Mouse (Mus musculus) thymus, postnatal 4 days (tissue): Measurements from ENCODE around the gene Gtf2f2.
"Not testable (repeated sequence)": the region's sequence is repeated elsewhere in the genome, so short reads cannot be mapped to it uniquely, and the experiment has no call there.

Experiments
- DNase-seq: peaks from one replicate; pipeline ENCODE4 v3.0.0; 2021

Gene Gtf2f2

DNA sequence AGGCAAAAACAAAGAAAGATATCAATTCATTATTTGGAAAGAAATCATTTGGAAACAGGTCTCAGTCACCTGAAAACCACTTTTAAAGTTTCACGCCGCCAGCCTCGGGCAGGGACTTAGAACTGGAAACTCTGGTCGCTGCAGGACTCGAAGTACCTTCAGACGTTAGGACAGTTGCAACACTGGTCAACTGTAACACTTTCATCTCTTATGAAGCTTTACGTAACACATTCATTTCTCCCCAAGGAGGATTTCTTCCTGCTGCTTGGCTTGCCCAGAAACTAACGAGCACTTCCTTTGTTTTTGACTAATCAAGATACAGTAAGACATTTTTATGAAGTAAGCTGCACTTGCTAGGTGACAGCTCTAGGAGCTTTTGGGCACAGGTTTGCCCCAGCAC, 103.7 kb downstream of the Gtf2f2 start:
- no peak for DNase-seq

DNA sequence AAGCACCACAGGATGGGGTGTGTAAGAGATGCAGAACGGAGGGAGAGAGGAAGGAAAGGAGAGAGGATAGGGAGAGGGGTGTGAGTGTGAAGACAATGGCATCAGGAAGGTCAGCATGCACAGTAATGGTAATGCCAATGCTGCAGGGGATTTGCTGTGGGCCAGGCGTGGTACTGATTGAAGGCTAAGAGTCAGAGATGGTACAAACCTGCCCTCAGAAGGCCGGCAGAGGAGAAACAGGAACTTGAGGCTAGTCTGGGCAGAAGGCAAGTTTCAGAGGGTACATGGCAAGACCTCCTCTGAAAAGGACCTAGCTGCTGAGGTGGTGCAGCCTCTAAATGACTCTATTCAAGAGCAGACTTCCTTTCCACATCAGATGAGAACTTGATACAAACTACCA, 105.7 kb downstream of the Gtf2f2 start:
- no peak for DNase-seq

DNA sequence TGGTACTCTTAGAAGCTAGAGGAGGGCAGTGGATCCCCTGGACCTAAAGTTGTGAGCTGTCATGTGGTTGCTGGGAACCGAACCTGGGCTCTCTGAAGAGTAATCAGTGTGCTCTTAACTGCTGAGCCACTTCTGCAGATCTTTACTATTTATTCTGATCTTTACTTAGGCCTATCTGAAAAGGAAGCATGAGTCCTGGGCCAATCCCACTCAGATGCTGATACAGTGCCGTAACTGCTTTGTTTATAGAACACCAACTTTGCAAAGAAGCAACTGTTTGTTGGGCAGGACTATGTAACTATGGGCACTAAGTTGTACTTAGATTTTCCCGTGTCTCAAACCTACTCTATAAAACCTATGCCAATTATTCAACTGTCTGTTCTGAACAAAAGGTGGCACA, 107.5 kb downstream of the Gtf2f2 start:
- no peak for DNase-seq

DNA sequence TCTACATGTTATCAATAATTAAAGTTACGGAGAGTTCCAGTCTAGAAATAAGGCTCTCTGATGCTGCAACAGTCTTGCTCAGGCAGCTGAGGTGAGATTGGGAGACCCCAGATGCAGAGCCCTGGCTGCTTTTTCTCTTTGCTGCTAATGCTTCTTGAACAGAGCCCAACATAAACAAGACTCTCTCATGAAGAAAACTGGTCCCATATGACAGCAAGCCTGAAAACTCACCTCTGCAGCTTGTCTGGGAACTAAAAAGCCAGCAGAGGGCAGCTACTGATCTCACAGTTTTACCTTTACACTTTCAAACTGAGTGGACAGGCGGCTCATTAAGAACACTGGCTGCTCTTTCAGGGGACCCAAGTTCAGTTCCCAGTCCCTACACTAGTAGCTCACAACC, 108.7 kb downstream of the Gtf2f2 start:
- no peak for DNase-seq

DNA sequence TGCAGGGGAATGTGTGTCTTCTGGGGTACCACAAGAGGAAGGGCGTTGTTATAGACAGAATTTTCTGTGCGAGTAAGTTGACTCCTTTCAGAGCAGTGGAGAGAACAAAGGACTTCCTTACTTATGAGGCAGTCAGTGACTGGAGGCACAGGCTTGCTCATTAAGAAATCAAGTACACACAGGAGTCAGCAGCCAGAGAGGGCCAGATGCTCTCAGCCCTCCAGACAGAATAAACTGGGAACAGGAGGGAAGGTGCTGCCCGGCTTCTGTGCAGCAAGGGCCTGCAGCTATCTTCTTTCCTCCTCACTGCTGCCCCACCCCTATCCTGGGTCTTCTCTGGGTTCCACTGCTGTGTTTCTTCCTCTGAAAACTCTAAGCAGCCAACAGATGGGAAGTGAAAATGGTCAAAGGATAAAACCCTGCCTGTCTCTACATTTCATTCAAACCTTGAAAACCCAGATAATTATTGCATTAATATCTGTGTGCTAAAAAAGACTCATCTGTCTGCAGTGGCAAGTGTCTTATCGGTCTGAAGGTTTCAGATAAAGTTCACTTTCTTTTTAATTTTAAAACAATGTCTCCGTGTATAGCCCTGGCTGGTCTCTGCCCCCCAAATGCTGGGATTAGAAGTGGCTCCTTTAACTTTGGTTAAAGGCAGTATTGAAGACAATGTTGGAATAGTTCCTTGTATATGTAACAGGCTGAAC, 109.7 kb downstream of the Gtf2f2 start:
- DNase-seq: no peak

DNA sequence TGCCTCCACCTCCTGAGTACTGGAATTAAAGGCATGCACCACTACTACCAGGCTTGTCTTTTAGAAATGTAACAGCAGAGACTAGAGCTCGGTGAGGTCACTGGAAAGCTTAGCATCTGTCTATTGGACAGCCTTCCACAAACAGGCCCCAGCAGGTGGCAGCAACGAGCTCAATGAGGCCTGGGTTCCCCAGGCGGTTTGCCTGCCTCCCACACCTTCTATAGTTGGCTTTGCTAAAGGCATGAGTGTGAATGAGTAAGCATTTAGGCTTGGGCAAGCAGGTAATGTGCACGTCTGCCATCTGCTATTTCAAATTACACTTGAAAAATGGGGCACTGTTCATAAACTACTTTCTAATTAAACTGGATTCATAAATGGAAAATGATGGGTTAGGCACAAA, 111.1 kb downstream of the Gtf2f2 start:
- DNase-seq: peak; percentile 94

DNA sequence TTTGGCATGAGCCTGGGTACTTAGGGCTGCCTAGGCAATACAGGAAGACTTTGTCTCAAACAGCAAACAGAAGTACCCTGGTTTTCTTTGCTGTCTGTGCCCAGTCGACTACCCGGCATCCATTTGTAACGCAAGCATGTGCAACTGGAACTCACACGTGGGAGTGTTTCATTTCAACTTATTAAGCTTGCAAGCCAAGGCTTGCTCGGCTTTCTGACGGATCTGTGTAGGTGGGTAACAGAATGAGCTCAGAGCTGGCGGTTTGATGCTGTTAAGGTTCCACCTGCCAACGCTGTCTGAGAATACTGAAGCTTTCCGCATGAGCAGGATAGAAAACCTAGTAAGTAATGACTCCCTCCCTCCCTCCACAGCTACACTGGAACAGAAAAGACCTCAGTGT, 118.5 kb downstream of the Gtf2f2 start:
- no peak for DNase-seq

DNA sequence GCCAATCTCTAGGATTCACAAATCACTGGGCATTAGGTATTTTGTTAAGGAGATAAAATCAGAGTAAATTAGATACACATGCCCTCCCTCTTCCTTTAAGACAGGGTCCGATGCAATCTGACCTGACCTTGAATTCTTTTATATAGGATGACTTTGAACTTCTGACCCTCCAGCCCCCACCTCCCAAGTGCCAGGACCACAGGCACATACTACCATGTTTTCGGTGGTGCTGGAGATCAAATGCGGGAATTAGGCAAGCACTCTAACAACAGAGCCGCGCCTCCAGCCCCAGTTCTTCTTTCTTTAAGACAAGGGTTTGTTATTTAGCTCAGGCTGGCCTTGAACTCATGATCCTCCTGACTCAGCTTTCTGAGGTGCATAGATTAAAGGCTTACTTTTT, 126.8 kb downstream of the Gtf2f2 start:
- no peak for DNase-seq

DNA sequence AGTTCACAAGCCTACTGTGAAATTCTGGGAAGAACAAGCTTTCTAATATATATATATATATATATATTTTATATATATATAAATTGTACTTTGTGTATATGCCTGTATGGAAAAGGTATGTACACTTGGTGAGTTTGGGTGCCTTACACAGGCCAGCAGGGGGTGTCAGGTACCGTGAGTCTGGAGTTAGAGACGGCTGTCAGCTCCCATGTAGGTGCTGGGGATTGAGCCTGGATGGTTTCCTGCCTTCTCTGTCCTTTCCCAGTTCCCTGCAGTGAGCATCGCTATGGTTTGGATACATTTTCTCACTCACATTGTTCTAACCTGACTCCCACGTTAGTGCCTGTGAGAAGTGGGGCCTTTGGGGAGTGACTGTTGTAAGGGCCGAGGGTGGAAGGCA, 127.3 kb downstream of the Gtf2f2 start:
- DNase-seq: no peak

DNA sequence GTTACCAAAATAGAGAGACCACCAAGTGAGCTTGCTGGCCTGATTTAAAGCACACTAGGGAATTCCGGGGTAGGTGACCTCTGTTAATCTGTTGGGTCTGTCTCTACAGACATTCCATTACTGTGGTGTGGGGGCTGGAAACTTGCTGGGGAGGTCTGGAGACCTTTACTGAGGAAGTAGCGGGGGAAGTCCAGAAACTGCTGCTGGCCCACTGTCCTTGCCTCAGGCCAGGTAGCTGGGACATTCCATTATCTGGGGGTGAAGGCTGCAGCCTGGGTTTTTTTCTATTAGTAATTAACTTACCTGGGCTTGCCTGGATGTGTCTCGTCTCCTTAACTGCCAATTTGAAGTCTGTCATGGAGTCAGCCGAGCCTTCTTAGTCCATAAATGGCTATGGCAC, 128.8 kb downstream of the Gtf2f2 start:
- DNase-seq: no peak

DNA sequence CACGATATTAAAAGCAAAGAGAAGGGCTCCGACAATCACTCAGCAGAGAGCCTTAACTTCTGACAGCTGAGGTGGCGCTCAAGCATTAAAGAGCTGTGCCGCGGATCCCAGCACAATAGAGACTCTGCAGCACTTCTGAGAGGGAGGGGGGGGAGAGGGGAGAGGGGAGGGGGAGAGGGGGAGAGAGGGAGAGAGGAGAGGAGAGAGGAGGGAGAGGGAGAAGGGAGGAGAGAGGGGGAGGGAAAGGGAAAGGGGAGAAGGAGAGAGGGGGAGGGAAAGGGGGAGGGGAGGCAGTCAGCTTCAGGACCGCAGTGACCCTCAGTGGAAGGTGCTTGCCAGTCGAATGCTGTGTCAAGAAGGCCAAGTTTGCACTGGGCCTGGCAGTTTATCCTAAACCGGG, 131.7 kb downstream of the Gtf2f2 start:
- DNase-seq: no peak

DNA sequence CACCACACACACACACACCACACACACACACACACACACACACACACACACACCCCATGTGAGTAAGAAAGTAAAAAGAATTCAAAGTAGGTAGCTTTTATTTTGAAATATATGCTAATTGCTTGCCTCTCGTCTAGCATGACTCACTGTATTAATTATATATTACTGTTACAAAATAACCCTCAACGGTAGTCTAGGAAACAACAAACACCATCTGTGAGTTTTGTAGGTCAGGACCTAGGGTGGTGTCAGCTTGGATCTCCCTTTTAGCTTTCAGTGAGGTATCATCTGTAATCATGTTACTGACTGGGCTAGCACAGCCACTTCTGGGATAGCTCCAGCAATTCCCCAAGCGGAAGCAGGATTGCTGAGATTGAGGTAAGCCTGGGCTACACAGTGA, 133.4 kb downstream of the Gtf2f2 start:
- DNase-seq: no peak

DNA sequence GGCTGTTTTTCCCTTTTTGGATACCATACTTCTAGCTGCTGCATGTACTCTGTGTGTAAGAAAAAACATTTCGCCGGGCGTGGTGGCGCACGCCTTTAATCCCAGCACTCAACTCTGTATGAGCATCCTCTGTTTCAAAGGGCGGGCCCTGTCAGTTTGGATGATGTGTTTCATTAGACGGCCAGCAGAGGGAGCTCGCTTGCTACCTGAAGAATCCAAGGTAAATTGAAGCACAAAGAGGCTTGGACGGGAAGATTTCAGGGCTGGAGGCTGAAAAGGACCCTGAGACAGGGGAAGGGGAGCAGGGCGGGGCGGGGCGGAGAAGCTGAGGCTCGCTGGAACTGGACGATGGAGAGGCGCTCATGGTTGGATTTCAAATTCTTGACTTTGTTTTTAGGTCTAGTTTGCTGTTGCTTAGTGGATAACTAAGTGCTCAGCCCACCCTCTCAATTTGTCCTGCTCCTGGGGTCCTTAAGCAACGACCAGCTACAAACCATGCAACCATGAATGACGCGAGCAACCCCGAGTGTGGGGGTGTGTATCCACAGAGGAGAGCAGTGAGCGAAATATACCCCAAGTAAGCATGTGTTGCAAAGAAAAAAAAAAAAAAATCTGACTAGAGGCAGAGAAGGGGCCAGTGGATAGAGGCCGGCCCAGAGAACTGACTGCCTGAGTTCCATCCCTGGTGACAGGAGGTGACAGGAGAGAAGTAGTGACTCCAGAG, 134.2 kb downstream of the Gtf2f2 start:
- DNase-seq: peak; percentile 86

DNA sequence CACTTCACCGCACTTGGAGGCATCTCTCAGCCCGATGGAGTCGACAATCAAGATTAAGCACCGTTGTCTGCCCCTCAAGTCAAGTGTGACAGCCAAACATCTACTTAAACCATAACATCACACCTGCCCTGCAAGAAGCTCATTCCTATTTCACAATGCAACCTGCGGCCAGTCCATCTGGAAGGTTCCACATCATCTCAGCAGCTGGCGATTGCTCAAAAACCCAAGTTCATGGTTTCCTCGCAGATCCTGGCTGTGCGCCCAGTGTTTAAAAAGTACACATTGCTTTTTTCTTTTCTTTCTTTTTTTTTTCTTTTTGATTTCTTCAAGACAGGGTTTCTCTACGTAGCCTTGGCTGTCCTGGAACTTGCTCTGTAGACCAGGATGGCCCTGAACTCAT, 137.1 kb downstream of the Gtf2f2 start:
- no peak for DNase-seq

DNA sequence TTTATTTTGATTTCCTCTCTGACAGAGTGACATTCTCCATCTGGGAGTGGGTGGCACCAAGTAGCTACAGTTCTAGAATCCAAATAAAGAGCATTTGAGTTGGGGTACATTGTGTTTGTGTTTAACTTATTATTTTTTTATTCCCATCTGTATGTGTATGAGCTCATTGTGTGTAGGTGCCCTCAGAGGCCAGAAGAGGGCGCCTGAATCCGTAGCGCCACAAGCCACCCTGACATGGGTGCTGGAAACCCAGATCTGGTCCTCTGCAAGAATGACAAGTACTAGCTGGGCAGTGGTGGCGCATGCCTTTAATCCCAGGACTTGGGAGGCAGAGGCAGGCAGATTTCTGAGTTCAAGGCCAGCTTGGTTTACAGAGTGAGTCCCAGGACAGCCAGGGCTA, 138.9 kb downstream of the Gtf2f2 start:
- no peak for DNase-seq

DNA sequence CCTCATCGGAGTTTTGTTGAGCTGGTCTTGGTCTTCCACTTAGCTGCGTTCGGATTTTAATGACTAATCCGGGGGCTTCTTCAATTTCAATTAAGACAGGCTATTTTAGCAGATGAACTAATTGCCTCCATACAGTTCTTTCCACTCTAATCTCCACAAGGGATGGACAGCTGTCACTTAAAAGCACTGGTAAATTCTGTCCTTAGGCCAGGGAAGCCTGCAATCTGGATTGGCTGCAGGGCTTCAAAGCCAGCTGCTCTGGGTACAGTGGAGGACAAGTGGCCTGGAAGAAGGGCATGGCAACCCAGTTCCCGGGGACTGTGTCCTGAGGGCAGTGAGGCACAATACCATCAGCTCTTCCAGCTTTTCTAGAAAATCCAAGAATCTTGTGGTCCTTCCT, 139.6 kb downstream of the Gtf2f2 start:
- no peak for DNase-seq

DNA sequence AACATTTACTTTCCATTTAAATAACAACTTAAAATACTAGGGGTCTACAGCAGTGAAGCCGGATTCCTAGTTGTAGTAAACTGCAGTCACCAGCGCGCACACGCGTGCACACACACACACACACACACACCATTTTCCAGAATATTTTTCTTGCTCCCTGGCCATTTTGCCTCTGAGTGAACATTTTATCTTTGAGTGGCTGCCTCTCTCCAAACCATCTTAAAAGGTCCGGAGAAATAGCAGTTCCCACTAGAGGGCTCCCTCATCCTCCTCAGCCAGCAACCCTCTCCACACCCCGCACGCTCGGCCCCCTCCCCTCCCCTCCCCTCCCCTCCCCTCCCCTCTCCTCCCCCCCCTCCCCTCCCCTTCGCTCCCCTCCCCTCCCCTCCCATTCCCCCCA, 140.0 kb downstream of the Gtf2f2 start:
- DNase-seq: peak; percentile 54

DNA sequence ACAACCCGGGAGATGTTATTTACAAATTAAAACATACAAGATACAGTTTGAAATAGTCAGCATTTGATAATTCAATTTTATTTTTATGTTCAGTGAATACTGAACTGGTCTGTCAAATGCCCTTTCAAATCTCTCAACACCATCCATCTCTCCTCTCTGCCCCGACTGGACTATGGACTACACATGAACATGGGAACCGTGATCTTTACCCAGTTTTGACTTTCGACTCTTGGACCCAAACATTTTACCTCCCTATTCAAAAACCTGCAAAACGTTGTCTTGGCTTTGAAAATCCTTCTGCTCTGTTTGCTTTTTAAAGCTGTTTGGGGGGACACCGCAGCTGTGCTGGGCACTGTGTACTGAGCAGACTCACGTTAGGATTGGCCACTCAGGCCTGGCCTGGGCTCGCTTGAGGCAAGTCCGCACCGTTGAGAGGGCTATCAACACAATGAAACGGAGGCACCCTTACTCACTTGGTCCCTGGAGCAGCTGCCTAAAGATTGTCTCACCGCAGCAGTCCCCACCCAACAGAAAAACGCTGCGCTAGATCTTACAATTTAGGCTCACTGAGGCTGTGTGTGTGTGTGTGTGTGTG, 140.8 kb downstream of the Gtf2f2 start:
- DNase-seq: no peak

DNA sequence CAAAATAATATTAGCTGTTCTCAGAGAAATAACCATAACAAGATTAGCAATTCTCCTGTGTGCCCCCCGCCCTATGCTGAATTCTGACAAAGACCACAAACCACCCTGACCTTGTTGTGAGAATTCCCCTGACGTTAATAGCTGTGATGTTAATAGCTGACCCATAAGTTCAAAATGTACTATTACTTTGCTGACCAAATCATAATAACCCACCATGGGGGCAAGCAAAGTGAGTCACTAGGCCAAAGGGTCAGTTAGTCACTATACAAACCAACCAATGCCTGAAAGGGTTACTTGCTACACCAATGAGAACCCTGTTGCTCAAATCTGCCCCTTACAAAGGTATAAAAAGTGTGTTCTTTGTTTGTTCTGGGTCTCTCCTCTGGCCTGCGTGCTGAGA, 142.6 kb downstream of the Gtf2f2 start:
- not testable (repeated sequence) for DNase-seq

DNA sequence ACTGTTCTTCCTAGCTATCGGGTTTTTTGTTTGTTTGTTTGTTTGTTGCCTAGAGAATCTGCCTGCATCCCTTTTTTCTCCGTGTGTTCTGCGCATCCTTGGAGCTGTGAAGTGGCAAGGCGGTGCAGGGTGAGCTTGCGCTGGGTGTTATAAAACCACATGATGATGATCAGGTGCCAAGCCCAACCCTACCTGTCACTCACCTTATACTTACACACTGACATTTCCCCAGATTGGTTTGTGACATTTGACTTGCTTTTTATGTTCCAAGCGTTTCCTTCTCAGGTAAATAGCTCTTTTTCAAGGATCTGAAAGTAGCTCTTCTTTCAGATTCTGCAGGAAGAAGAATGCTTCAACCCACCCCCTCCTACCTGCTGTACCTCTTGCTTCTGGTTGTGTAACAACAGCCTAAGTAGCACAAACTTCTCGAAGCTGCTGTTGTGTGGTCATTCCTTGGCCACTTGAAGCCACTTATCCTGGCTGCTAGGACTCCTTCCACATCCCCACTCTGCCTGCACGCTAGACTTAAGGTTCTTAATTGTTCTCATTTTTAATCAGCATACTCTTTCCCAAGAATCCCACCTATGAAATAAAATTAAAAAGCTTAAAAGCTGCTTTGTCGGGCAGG, 143.8 kb downstream of the Gtf2f2 start:
- no peak for DNase-seq

DNA sequence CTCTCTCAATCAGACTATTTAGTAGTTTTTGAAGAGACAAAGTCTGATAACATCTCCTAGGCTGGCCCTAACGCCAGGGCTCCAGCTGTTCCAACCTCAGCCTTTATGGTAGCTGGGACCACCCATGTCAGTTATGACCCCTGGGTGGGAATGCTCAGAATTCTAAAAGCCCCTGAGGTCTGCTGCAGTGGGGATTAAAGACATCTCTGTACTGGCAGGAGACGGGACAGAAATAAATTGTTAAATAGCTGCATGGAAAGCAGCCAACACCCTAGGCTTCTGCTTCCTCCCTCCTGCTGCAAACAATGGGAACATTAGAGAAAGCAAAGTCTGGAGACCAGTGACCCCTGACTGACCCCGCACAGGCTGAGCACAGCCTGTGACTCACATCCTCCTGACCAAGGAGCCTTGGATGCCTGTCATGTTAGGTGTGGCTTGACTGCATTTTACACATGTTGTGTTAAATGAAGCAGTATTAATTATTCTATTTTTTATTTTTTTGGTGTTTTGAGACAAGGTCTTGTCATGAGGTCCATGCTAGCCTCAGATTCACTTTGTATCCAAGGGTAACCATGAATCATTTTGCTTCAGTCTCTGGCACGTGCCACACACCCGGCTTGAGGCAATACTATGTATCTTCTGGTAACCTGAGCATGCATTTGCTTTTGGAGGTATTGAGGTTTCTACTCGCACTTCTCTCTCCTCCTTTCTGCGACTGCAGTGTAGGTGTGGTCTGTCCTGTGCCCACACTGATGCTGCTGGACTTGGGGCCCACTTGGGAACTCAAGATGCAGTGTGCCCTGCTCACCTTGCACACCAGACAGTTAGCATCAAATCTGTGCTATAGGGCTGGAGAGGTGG, 146.9 kb downstream of the Gtf2f2 start:
- DNase-seq: no peak

DNA sequence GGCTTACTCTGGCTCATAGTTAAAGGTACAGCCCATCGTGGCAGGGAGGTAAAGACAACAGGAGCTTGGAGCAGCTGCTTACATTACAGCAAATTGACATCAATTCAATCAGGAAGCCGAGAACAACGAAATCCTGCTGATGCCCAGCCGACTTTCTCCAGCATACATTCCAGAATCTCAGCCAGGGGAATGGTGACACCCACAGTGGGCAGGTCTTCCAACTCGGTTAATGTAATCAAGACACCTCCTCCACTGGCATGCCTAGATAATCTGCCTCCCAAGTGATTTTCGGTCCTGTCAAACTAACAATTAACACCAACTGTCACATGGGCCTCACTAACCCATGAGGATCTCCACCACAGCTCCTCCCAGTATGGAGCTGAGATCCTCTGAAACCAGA, 148.0 kb downstream of the Gtf2f2 start:
- DNase-seq: no peak

DNA sequence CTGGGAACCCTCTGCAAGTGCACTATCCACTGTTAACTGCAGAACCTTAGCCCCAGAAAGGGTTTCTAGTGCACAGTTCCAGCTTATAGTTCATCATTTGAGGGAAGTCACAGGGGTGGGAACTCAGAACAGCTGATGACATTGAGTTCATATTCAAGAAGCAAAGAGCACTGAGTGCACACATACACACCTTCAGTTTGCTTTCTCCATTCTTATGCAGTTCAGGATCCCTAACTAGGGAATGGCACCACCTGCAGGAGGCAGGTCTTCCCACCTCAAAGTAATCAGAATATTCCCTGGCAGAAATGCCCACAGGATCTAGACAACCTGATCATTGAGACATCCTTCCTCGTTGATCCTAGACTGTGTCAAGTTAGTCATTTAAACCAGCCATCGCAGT, 151.0 kb downstream of the Gtf2f2 start:
- no peak for DNase-seq
